Mouse (Mus musculus): Measurements from ENCODE around the gene AI413582. TPM values are rescaled to one million over a fixed set of nuclear protein-coding genes. Genes with fewer than 3 reads are reported as not detected.

Gene AI413582
- polyA plus RNA-seq, 1 experiment = 34.7 TPM

- no peak overlapping the region for H3K27ac ChIP-seq (ENCODE audit: insufficient read depth, low read depth, low read length)
- peaks cover 24% of the 10 kb centered on the region for H3K4me1 ChIP-seq (ENCODE audit: control insufficient read depth, insufficient read depth, insufficient read length, low read length)
- peaks cover 6% of the 10 kb centered on the region for H3K36me3 ChIP-seq (ENCODE audit: control insufficient read depth, insufficient read depth, low read length)
- no peaks in the 10 kb centered on the region for H3K27me3 ChIP-seq (ENCODE audit: control insufficient read depth, insufficient read depth, low read length)
- 32% methylated on average over 12 of the region's 12 CpGs for WGBS
- TF ChIP-seq CTCF (IDR thresholded peaks at IDR 0.05; ENCODE audit: extremely low read depth, insufficient read length, insufficient replicate concordance, low read depth, low read length) = no peak
- no peak for TF ChIP-seq POLR2A (IDR thresholded peaks at IDR 0.05; ENCODE audit: low read depth, low read length)
- H3K4me3 ChIP-seq (ENCODE audit: low read depth, low read length) = no peak overlapping the region; the same call in 1 of the 2 replicates
These were observed 6.0 kb downstream of the AI413582 start for GRCm38 (mm10) chr17:27559596-27559995.

DNA sequence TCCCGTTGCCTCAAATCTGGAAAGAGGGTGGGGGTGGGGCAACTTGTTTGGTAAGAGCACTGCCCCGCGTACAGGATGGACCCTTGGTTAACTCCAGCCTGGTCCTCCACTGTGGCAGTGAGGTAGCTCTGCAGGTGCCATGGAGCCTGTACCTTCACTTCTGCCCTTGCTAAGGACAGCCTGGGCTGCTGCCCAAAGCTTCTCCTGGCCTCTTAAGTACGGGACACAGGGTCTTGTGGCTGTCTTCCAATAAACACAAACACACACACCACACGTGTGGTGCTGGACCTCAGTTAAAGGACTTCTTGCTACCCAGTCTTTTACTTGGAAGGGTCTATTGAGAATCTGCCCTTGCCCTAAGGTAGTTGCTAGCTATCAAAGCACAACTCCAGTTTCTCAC, 6.7 kb downstream of the AI413582 start:
- peak overlapping the region; percentile 43 for H3K4me3 ChIP-seq (ENCODE audit: low read depth, low read length)
- H3K36me3 ChIP-seq (ENCODE audit: control insufficient read depth, insufficient read depth, low read length) = peaks cover 6% of the 10 kb centered on the region
- TF ChIP-seq CTCF (IDR thresholded peaks at IDR 0.05; ENCODE audit: extremely low read depth, insufficient read length, insufficient replicate concordance, low read depth, low read length) (no peak), POLR2A (IDR thresholded peaks at IDR 0.05; ENCODE audit: low read depth, low read length) (no peak)
- WGBS = 10% methylated on average over 5 of the region's 5 CpGs
- H3K4me1 ChIP-seq (ENCODE audit: control insufficient read depth, insufficient read depth, insufficient read length, low read length) = peaks cover 17% of the 10 kb centered on the region
- no peak overlapping the region for H3K27ac ChIP-seq (ENCODE audit: insufficient read depth, low read depth, low read length)
- H3K27me3 ChIP-seq (ENCODE audit: control insufficient read depth, insufficient read depth, low read length) = no peaks in the 10 kb centered on the region

DNA sequence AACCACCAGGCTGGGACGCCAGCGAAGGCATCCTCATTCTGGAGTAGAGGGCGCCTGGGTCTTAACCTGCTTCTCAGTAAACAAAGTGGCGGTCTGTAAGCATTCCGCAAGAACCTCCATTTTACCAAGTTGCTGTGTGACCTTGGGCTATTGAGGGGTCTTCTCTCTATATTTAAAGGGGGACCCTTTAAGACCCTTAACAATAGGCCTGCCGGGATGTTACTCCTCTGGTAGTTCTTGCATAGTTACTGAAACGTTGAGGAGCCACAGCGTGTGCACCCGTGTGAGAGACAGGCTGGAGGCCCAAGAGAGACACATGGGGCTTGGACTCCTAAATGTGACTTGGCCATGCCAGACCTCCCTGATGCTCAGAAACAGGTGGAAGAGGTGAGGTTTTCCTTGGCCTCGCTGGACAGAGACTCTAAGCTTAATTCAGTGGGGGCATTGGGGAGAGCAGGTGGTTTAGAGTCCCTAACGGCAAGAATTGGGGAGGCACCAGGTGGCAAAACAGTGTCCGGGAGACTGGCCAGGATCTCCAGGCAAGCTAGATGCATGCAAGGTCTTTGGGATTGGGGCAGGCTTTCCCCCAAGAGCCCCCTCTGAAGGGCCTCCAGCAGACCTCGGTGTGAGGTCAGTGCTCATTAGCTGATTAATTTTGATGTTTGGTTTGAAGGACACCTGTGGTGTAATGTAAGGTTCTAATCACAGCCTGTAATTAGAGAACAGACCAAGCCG, 7.5 kb downstream of the AI413582 start:
- 11% methylated on average over 14 of the region's 14 CpGs for WGBS
- TF ChIP-seq CTCF (IDR thresholded peaks at IDR 0.05; ENCODE audit: extremely low read depth, insufficient read length, insufficient replicate concordance, low read depth, low read length) (no peak), POLR2A (IDR thresholded peaks at IDR 0.05; ENCODE audit: low read depth, low read length) (no peak)
- H3K27ac ChIP-seq (ENCODE audit: insufficient read depth, low read depth, low read length) = peak overlapping the region; percentile 20
- H3K4me1 ChIP-seq (ENCODE audit: control insufficient read depth, insufficient read depth, insufficient read length, low read length) = peaks cover 16% of the 10 kb centered on the region
- H3K27me3 ChIP-seq (ENCODE audit: control insufficient read depth, insufficient read depth, low read length) = no peaks in the 10 kb centered on the region
- H3K36me3 ChIP-seq (ENCODE audit: control insufficient read depth, insufficient read depth, low read length) = peaks cover 6% of the 10 kb centered on the region; the same call in 1 of the 2 replicates
- peak overlapping the region; percentile 77 for H3K4me3 ChIP-seq (ENCODE audit: low read depth, low read length)

DNA sequence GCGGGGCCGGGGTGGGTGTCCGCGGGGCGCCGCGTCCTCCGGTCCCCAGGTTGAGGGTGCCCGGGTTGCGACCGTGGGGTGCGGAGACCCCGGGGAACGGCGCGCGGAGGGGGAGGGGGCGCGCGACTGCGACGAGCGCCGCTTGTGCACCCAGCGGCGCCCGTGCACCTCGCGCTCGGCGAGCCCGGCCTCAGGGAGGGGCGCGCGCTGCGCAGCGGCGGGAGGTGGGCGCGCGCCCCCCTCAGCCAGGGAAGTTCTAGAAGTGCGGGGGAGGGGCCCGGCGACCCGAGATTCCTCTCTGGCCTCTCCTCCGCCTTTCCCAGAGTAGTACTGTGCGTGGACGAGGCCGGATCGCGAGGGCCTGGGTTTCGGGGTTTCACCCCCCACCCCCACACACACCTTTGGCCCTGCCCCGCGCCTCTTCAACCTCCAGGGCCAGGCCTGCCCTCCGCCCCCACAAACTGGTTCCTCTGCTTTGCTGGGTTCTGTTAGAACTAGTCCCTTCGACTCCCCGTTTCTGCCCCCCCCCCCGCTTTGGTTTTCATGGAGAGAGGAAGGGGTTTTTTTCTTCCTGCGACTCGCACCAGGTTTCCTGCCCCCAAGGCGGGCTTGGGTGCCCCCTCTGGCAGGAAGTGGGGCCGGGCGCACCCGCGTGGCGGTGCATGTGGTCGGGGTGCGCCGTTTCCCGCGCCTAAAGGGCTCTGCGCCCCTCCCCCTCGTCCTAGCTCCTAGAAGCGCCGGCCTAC, 8.2 kb downstream of the AI413582 start:
- H3K4me3 ChIP-seq (ENCODE audit: low read depth, low read length) = peak overlapping the region; percentile 77
- peak overlapping the region; percentile 85; the same call in 1 of the 2 replicates for H3K27ac ChIP-seq (ENCODE audit: insufficient read depth, low read depth, low read length)
- peaks cover 16% of the 10 kb centered on the region for H3K4me1 ChIP-seq (ENCODE audit: control insufficient read depth, insufficient read depth, insufficient read length, low read length)
- H3K36me3 ChIP-seq (ENCODE audit: control insufficient read depth, insufficient read depth, low read length) = peaks cover 6% of the 10 kb centered on the region; the same call in 1 of the 2 replicates
- 1% methylated on average over 75 of the region's 75 CpGs for WGBS
- no peaks in the 10 kb centered on the region for H3K27me3 ChIP-seq (ENCODE audit: control insufficient read depth, insufficient read depth, low read length)
- TF ChIP-seq CTCF (IDR thresholded peaks at IDR 0.05; ENCODE audit: extremely low read depth, insufficient read length, insufficient replicate concordance, low read depth, low read length) = no peak
- TF ChIP-seq POLR2A (IDR thresholded peaks at IDR 0.05; ENCODE audit: low read depth, low read length) = no peak

GRCm38 (mm10) chr17:27556315-27557011, 9.1 kb downstream of the AI413582 start, which contains the start of gene Hmga1:
TSS of gene Hmga1 (plus strand) at chr17:27556497.
- WGBS = 1% methylated on average over 79 of the region's 79 CpGs
- no peaks in the 10 kb centered on the region for H3K27me3 ChIP-seq (ENCODE audit: control insufficient read depth, insufficient read depth, low read length)
- peaks cover 16% of the 10 kb centered on the region for H3K4me1 ChIP-seq (ENCODE audit: control insufficient read depth, insufficient read depth, insufficient read length, low read length)
- H3K36me3 ChIP-seq (ENCODE audit: control insufficient read depth, insufficient read depth, low read length) = peaks cover 3% of the 10 kb centered on the region; the same call in 1 of the 2 replicates
- peak within 1 kb of the TSS; percentile 77 for H3K4me3 ChIP-seq (ENCODE audit: low read depth, low read length)
- TF ChIP-seq CTCF (IDR thresholded peaks at IDR 0.05; ENCODE audit: extremely low read depth, insufficient read length, insufficient replicate concordance, low read depth, low read length) (no peak; the same call in 1 of the 2 replicates), POLR2A (IDR thresholded peaks at IDR 0.05; ENCODE audit: low read depth, low read length) (peak; percentile 96)
- H3K27ac ChIP-seq (ENCODE audit: insufficient read depth, low read depth, low read length) = peak within 1 kb of the TSS; percentile 85

DNA sequence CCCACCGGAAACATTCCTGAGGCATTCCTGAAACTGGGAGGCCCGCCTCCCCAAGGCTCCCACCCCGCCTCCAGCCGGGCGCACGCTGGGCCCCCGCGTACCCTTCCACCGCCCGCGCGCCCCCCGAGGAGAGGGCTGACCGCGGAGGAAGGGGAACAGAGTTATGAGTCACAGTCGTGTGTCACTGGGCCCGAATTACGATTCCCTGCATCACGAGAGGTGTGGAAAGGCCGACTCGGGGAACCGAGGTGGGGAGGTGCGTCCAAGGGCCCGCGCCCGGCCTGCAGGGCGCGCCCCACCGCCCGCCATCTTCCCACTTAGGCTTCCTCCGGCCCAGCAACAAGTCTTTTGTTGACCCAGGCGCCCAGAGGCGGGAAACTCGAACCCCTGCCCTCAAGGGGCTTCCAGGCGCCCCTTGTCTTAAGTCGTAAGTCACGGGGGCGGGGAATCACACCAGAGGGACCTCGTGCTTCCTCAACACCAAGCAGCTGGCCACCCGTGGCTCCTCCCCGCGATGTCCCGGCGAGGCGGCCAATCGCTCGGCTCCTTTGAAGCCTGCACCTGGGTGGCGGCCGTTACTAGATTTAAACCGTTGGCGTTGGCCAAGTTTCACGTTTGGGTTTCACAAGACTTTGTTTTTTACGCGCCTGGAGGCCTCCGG, 9.9 kb downstream of the AI413582 start:
- WGBS = under 1% methylated on average over 55 of the region's 55 CpGs
- Histone ChIP-seq H3K27me3 (ENCODE audit: control insufficient read depth, insufficient read depth, low read length) (no peaks in the 10 kb centered on the region), H3K27ac (ENCODE audit: insufficient read depth, low read depth, low read length) (peak overlapping the region; percentile 72), H3K4me1 (ENCODE audit: control insufficient read depth, insufficient read depth, insufficient read length, low read length) (peaks cover 16% of the 10 kb centered on the region), H3K36me3 (ENCODE audit: control insufficient read depth, insufficient read depth, low read length) (no peaks in the 10 kb centered on the region), H3K4me3 (ENCODE audit: low read depth, low read length) (peak overlapping the region; percentile 77)
- TF ChIP-seq POLR2A (IDR thresholded peaks at IDR 0.05; ENCODE audit: low read depth, low read length) = no peak
- TF ChIP-seq CTCF (IDR thresholded peaks at IDR 0.05; ENCODE audit: extremely low read depth, insufficient read length, insufficient replicate concordance, low read depth, low read length) = no peak
